Mouse (Mus musculus) embryo, embryonic 10.5 days (tissue): Measurements from ENCODE around the gene Zer1.
"Not testable (repeated sequence)": the region's sequence is repeated elsewhere in the genome, so short reads cannot be mapped to it uniquely, and the experiment has no call there.

Experiments
- DNase-seq: peaks from one replicate; pipeline ENCODE4 v3.0.0-alpha.2; 2015; ENCODE audit warnings: low spot score

Zer1 gene

DNA sequence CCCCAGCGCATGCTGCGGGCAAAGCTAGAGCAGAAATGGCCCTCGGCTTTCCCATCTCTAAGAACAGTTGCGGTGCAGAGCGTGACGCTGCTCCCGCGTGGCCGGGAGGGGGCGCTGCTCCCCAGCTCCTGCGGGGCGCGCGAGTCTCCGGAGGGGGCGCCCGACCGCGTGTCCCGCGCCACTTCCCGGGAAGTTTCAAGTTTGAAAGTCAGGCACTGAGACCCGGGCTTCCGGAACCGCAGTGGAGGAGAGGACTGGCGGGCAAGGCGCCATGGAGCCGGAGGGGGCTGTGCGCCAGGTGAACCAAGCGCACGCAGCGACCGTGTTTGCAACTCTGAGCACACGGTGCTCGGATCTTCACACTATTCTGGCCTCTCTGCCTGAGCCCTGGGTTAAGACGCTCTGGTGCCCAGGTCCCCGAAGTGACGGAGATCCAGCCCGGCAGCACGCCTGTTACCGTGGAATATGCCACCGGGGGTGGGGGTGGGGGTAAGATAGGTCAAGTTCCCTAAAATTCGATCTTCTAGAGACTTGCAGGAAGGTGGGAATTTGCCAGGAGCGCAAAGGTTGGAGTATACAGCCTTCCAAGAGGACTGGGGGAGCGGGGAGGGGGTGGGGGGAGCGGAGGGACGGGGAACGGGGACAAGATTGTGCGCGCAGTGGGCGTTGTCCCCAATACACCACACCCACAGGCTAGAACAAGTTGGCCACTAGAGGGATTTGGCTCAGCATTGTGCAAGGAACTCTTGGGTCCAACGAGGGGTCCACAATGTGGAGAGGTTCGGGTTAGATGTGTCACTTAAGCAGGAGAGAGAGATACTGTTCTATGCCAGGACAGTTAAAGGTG lies 46.7 kb downstream of the Zer1 start, which contains the start of gene Pkn3:
TSS of gene Pkn3 (plus strand) at position 183 of the 847 bp plus-strand sequence.
- DNase-seq: peak; percentile 93

DNA sequence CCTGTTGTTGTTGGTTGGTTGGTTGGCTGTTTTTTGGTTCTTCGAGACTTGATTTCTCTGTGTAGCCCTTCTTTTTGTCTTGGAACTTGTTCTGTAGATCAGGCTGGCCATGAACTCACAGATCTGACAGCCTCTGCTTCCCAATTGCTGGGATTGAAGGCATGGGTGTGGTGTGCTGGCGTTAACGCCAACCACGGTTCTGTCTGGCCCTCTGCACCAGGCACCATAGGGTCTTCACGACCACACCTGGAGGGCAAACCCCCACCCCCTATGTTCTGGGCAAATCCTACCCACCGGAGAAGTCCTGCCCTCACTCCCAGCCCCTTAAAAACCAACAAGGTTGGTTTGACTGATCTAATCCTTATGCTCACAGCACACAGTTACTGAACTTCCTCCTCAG lies 47.4 kb downstream of the Zer1 start:
- DNase-seq: no peak

DNA sequence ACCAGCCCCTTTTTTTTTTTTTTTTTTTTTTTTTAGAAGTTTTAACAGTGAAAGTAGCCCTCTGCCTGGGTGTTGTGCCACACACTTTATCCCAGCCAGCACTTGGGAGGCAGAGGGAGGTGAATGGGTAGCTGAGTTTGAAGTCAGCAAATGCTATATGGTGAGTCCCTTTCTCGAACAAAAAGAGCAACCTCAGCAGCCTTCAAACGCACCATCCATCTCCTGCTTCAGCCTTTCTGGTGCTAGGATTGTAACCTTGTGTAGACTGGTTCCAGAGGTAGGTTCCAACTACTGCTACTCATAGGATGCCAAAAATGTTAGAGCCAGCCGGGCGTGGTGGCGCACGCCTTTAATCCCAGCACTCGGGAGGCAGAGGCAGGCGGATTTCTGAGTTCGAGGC lies 47.9 kb downstream of the Zer1 start:
- no peak for DNase-seq

DNA sequence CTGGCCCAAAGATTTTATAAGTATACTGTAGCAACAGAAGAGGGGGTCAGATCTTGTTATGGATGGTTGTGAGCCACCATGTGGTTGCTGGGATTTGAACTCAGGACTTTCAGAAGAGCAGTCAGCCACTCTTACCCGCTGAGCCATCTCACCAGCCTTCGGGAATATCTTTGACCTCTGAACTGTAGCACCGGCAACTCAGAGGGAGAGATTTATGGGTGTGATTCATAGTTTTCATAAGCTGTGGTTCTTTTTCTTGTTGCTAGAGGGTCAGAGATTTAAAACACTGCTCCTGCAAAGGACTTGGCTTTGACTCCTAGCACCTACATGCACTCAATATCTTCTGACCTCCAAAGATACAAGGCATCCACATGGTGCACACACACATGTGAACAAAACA lies 48.8 kb downstream of the Zer1 start:
- DNase-seq: no peak

DNA sequence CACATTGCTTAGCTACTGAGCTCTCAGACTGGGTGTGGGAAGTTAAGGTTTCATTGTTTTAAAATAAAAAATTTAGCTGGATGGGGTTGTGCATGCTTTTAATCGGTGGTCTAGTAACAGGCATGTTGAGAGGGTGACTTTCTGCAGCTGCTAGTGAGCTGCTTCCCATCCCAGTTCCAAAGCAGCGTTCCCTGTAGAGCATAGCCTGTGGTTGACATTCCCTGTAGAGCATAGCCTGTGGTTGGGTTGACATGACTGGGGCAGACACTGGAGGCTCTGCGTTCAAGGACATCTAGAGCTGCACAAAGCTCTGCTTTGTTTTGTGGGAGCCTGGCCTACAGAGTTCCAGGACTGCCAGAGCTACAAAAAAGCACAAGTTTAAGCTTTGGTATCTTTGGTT lies 51.1 kb downstream of the Zer1 start:
- no peak for DNase-seq

DNA sequence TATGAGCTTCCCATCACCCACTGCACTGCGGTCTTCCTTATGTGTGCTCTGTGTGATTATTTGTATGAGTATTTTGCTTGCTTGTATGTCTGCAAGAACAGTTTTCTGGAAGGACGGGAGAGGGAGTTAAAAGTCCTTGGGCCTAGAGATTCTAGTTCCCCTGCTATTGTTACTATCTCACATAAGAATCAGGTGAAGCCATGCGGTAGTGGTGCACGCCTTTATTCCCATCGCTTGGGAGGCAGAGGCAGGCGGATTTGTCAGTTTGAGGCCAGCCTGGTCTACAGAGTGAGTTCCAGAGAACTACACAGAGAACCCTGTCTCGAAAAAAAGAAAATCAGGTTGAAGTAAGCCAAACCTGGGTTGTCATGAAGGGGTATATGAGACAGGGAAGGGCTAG lies 51.5 kb downstream of the Zer1 start:
- DNase-seq: no peak

DNA sequence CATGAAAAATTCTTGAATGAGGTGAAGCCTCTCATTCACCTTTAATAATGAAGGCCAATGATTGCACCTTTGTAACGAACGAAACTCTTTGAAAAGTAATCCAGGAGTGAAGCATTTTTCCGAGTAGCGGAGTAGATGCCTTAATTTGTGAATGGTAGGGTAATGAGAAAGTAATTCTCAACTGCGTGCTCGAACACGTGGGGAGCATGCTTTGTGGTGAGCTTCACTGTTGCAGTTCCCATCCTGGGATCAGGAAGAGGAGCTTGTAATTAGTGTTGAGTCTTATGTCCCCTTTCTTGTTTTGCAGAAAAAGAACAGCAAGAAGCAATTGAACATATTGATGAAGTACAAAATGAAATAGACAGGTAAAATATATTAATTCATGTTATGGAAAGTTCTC lies 56.4 kb downstream of the Zer1 start:
- no peak for DNase-seq

DNA sequence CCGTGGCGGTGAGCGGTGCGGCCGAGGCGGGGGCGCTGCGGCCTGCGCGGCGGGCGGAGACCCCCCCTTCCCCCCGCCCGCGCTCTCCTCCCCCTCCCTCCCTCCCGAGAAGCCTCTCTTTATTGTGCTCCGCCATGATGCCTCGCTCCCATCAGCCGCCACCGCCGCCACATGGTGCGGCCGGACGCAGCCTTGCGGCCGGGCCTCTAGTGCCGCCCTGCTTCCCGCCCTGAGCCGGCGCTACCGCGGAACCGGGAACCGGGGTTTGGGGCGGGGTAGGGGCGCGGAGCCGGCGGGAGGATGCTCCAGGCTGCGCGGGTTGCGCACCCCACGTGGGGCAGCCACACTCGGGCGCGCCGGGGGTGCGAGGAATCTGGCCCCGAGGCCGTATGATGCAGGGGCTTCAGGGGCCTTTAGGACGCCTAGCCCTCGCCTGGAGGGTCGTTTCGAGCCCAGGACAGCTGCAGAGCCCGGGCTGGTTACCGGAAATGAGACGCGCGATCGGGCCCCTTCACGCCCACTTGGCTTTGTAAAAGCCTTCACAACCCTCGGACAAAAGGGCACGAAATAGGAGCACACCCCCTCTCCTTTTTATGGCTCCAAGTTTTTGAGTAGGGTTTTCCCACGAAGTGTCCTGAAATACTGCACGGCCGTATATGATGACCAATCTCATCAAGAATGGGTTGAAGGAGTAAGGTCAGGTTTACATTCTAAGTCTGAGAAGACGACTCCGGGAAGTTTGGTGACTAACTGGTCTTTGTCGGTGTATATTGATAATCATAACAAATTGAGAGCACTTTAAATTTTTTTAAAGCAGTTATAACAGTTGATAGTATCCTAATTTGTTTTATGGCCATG lies 57.1 kb downstream of the Zer1 start:
- peak; percentile 68 for DNase-seq

DNA sequence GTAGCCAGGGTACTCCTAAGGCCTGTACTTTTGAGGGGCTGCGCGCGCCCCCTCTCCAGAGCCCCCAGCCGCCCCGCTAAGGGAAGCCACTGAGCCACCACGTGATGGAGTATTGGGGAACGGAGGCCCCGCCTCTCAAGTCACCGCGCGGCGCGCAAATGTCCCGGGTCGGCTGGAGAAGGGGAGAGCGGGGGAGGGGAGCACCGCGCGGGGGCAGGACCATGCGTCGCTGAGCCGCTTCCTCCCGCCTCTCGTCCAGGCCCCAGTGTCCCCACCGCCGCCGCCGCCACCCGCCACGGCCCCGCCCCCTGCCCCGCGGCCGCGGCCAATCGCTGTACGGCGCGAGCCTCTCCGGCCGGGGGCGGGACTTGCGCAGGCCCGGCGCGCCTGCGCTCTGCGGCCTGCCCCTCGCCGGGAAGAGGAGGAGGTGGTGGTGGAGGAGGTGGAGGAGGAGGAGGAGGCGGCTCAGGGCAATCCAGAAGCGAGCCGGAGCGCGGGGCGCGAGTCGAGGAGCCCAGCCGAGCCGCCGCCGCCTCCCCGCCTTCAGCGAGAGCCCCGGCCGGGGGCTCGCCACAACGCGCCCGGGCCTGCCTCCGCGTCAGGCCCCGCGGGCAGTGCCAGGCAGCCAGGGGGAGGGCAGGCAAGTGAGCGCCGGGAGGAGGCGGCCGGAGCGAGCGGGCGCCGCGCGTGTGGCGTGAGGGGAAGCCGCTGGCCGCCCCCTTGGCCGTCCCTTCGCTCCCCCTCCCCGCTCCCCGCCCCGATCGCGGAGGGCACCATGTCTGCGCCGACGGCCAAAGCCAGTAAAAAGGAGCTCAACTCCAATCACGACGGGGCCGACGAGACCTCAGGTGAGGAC lies 58.1 kb downstream of the Zer1 start:
- DNase-seq: peak; percentile 96

DNA sequence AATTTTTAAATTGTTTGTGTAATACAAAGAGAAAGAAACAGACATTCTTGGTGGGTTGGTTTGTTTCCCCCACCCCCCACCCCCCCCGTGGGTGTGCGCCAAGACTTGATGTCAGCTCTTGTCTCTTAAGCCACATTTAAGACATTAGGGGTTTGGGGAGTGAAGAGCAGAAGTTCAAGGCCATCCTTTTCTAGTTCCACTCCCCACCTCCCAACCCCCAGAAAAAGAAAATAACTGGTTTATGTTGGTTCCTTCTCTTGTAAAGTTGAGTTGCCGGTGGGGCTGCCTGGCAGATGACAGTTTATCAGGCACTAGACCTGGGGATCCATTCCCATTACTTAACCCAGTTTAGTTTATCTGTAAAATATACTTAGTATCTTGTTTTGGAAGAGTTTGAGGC lies 60.1 kb downstream of the Zer1 start:
- no peak for DNase-seq

DNA sequence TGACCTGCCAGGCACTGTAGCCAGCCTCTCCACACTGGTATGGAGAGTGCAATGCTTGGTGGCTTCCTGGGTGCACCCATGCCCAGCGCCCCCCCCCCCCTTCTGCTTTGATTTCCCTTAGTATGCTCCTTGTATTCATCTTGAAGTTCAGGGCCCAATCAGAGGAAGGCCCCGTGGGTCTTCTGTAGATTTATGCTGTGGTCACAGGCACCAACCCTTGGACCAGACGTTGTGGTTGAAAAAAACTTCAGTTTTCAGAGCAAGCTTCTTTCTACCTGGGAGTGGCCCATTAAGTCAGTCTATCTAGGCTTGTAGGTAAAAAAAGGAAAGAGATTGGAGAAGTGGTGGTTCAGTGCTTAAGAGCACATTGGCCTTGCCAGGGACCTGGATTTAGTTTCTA lies 60.6 kb downstream of the Zer1 start:
- DNase-seq: no peak

DNA sequence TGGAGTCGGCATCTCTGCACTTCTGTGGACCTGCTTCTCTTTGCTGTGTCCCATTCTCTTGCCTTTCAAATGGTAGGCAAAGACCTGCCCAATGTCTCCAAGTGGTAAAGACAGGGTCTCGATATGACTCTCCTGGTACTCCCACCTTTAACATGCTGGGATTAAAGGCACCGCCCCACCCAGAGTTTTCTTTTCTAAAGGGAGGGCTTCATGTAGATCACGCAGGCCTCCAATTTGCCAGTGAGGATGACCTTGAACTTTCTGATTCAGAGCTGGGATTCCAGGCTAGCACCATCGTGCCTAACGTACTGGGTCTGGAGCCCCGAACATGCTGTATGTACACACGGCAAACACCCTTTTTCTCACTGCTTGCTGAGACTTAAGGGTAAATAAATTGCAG lies 61.1 kb downstream of the Zer1 start:
- no peak for DNase-seq

DNA sequence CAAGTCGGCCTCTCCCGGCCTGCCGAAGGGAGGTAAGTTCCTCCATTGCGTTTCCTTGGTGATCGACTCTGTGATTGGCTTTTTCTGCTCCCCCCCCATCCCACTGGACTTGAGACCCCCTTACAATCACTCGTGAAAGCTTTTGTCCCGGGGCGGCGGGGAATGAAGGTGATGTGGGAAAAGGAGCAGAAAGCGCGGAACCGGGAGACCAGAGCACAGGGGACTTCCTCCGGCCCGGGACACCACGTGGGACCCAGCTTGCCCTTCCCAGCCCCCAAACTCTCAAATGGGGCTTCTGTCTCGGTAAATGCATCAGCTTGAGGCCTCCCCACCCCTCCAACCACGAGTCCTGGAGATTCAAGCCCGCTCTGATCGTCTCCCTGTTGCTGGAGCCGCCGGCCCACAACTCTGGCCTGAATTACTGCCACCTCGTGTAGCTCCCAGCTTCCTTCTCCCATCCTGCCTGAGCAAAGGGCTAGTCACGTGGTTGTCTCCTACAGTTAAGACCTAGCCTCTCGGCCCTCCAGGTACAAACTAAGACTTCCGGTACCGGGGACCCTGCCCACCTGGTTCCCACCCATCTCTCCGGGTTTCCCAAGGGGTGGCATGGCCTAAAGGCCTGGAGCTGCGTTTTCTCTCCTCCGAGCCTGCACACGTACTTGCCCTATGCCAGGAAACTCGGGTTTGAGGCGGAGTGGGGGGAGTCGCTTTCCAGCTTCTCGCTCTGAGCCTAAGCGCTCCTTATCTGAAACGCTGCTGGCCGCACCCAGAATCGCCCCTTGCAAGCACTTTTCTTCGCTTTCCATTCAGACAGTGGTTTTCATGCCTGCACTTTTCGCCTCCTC lies 61.9 kb downstream of the Zer1 start:
- DNase-seq: peak; percentile 85

DNA sequence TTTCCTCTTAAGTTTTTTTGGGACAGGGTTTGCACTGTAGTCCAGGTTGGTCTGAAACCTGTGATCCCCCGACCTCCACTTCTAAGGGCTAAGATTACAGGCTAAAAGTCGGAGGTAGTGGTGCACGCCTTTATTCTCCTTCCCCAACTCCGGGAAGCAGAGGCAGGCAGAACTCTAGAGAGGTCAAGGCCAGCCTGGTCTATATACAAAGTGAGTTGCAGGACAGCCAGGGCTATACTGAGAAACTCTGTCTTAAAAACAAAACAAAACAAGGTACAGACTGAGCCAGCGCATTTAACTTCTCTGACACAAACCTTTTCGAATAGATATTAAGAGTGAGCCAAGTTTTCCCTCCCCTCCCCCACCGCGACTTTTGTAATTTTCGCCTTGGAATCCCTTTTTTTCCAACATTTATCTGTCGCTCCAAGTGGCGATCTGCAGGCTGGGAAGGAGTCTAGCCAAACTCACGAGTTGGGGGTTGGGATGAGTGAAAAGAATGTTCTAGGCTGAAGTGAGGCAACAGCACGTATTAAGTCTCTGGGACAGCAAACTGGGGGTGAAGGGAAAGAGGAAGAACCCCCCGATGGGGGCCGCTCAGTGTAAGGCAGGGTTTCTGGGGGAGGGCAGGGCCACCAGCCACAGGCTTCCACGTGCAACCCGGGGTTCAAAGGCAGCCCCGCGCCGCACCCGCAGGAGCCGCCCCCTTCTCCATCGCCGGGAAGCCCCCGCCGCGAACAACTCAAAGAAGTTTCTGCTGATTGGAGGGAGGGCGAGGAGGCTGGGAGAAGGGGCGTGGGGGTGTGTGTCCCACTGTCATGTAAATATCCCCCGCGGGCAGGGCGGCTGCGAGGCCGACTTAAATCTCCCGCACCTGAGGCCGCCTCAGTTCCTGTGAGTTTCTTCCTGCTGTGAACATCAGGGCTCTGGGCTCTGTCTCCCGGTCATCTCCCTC lies 62.9 kb downstream of the Zer1 start:
- peak; percentile 91 for DNase-seq

DNA sequence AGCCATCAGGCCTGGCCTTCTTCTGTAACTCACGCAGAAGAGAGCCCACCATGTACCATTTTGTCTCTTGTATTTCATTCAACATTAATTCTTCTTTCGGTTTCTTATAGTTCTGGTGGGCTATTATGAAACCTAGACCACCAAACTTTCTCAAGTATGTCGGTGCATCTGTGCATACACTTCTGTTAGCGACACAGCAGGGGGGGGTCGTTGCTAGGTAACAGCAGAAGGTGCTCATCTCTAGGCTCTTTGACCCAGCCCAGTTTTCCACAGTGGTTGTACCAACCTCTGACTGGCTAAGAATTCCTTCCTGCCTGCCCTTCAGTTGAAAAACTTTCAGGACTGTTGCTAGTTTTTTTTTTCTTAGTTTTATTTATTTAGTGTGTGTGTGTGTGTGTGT lies 66.0 kb downstream of the Zer1 start:
- peak; percentile 43 for DNase-seq

DNA sequence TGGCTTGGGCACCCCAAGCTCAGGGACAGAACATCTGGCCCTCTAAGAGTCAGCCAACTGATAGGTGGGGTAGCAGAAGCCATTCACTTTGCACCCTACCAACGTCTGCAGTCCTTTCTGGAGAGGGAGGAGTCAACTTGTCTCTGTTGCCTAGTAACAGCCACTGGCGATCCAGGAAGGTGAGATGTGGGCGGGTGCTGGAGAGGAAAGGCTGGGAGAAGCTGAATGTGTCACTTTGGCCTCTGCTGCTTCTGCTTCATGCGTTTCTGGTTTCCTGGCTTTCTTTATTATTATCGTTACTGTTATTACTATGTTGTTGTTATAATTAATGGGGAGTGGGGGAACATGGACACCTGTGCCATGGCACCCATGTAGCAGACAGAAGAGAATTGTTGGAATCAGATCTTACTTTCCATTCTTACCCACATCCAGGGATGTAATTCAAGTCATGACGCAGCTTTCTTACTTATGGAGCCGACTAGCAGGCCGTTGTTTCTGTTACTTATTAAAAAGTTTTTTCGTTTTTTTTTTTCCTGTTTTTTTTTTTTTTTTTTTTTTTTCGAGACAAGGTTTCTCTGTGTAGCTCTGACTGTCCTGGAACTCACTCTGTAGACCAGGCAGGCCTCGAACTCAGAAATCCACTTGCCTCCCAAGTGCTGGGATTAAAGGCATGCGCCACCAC lies 67.0 kb downstream of the Zer1 start, which contains the start of gene Set:
TSS of gene Set (plus strand) at position 156 of the 682 bp plus-strand sequence.
- DNase-seq: peak; percentile 67

DNA sequence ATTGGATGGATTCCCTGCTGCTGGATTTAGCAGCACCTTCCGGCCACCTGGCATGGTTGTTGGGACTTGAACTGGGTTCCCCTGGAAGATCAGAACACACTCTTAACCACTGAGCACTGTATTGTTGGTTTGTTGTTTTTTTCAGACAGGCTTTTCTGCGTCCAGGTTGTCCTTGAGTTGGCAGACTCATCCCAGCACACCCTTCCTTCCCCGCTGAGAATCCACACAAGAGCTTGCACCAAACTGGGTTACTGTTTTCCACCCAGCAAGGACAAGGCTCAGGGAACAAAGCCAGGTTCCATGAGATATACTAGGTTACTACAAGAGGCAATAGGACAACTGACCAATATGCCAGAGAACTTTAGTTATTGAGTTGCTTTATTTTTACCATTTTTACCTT lies 67.6 kb downstream of the Zer1 start:
- no peak for DNase-seq

DNA sequence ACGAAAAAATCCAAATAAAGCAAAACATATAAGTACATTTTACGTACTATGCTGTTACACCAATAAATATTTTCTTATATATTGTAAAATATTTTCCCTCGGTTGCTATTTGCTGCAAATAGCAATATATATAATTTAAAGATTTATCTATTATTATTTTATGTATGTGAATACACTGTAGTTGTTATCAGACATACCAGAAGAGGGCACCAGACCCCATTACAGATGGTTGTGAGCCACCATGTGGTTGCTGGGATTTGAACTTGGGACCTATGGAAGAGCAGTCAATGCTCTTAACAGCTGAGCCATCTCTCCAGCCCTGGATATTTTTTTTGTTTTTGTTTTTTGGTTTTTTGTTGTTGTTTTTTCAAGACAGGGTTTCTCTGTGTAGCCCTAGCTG lies 69.1 kb downstream of the Zer1 start:
- not testable (repeated sequence) for DNase-seq

DNA sequence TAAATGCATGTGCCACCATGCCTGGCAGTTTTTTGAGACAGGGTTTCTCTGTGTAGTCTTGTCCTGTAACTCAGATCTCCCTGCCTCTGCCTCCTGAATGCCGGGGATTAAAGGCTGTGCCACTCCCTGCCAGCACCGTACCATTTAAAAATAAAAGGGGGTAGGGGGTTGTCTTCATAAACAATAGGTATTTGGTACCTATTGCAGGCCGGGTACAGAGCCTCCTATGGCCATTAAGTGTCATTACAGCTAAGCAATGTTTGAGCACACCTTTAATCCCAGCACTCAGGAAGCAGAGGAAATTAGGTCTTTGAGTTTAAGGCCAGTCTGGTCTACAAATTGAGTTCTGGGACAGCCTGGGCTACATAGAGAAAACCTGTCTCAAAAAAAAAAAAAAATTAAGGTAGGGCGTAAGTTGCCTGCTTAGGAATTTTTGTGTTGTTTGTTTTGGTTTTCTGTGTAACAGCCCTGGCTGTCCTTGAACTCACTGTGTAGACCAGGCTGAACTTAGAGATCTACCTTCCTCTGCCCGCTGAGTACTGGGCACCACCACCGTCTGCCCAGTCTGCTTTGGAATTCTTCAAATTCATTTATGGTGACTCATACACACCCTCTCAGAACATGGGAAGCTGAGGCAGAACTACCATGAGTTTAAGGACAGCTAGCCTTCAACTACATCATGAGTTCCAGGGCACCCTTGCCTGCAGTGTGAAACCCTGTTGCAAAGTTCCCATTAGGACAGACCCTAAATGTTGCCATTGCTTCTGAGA lies 72.2 kb downstream of the Zer1 start:
- DNase-seq: no peak
